Mouse (Mus musculus) CH12.LX (cell line): ENCODE data around the gene Hoxa9. TPM values are rescaled to one million over a fixed set of nuclear protein-coding genes. Genes with fewer than 3 reads are reported as not detected.

ENCODE experiments used
- DNase-seq: peaks from one replicate; pipeline ENCODE4 v3.0.0-alpha.2; 2013; ENCODE audit errors: extremely low read depth
- H3K27ac ChIP-seq: 2 replicates; pipeline ENCODE4 v1.5.1; 2012; ENCODE audit warnings: low read depth, mild to moderate bottlenecking, control low read depth, moderate library complexity; ENCODE audit not compliant: insufficient read depth
- H3K27me3 ChIP-seq: replicated peaks from 2 replicates; pipeline ENCODE3; 2012; ENCODE audit warnings: inconsistent platforms
- H3K36me3 ChIP-seq, 2 experiments: replicated peaks in 1 of 2; 2 replicates each; pipeline versions ENCODE3 to v1.6.1; 2012; ENCODE audit warnings: inconsistent platforms in 1 of 2, low read length in 1 of 2, mild to moderate bottlenecking in 1 of 2, mixed read lengths in 1 of 2, moderate library complexity in 1 of 2; ENCODE audit not compliant: control insufficient read depth in 1 of 2, insufficient read depth in 1 of 2
- H3K4me1 ChIP-seq, 2 experiments: 2 replicates each; pipeline ENCODE4 v1.6.1; 2012; ENCODE audit warnings: inconsistent platforms in 1 of 2, moderate library complexity in 1 of 2; ENCODE audit not compliant: insufficient read depth in 2 of 2, control insufficient read depth in 1 of 2
- H3K4me2 ChIP-seq: 2 replicates; pipeline ENCODE4 v1.6.1; 2012; ENCODE audit warnings: low read depth, mild to moderate bottlenecking, control low read depth; ENCODE audit not compliant: poor library complexity, insufficient read depth, severe bottlenecking
- H3K4me3 ChIP-seq, 3 experiments: fragments of 150-350 bp in 1 of 3; sonication (generic) in 1 of 3; replicated peaks in 1 of 3; 2 replicates each; pipeline versions ENCODE3 to v1.5.1; 2011 to 2012; ENCODE audit warnings: low read depth in 2 of 3, low read length in 2 of 3, mild to moderate bottlenecking in 2 of 3, moderate library complexity in 2 of 3, control low read depth in 1 of 3, improper control_type of control experiment in 1 of 3, inconsistent platforms in 1 of 3, mixed read lengths in 1 of 3; ENCODE audit not compliant: poor library complexity in 1 of 3
- H3K79me2 ChIP-seq: replicated peaks from 2 replicates; pipeline ENCODE4 v1.6.1; 2012; ENCODE audit warnings: mild to moderate bottlenecking, moderate library complexity; ENCODE audit not compliant: control insufficient read depth, poor library complexity, insufficient read depth, severe bottlenecking; ENCODE audit errors: extremely low read depth
- H3K9ac ChIP-seq: 2 replicates; pipeline ENCODE4 v1.6.1; 2012; ENCODE audit warnings: low read depth, mild to moderate bottlenecking, control low read depth, moderate library complexity; ENCODE audit not compliant: insufficient read depth
- H3K9me3 ChIP-seq: replicated peaks from 2 replicates; pipeline ENCODE3; 2012; ENCODE audit warnings: low read length, inconsistent platforms, mixed read lengths
- BHLHE40 ChIP-seq: IDR thresholded peaks from 2 replicates; pipeline ENCODE4 v1.6.1; 2011; ENCODE audit warnings: mild to moderate bottlenecking, low read depth, low read length, improper control_type of control experiment
- ETS1 ChIP-seq: conservative IDR thresholded peaks from 2 replicates; pipeline ENCODE4 v1.6.1; 2012; ENCODE audit warnings: low read depth, mild to moderate bottlenecking, inconsistent platforms, low read length, improper control_type of control experiment, moderate library complexity
- GABPA ChIP-seq: IDR thresholded peaks from 2 replicates; pipeline ENCODE4 v1.6.1; 2012; ENCODE audit warnings: low read depth, low read length, improper control_type of control experiment, inconsistent platforms; ENCODE audit not compliant: insufficient replicate concordance
- IRF4 ChIP-seq: IDR thresholded peaks from 2 replicates; pipeline ENCODE4 v1.6.1; 2014; ENCODE audit warnings: low read depth, mild to moderate bottlenecking, inconsistent platforms, low read length, improper control_type of control experiment
- JUN ChIP-seq: IDR thresholded peaks from 2 replicates; pipeline ENCODE4 v1.6.1; 2011; ENCODE audit warnings: low read depth, mild to moderate bottlenecking, low read length, improper control_type of control experiment, moderate library complexity; ENCODE audit not compliant: insufficient read depth
- JUND ChIP-seq: conservative IDR thresholded peaks from 2 replicates; pipeline ENCODE4 v1.6.1; 2011; ENCODE audit warnings: low read depth, low read length, improper control_type of control experiment
- KAT2A ChIP-seq: IDR thresholded peaks from 2 replicates; pipeline ENCODE4 v1.6.1; 2012; ENCODE audit warnings: low read length, improper control_type of control experiment, inconsistent platforms; ENCODE audit not compliant: insufficient replicate concordance
- MEF2A ChIP-seq: IDR thresholded peaks from 2 replicates; pipeline ENCODE4 v1.6.1; 2014; ENCODE audit warnings: low read depth, mild to moderate bottlenecking, inconsistent platforms, low read length, improper control_type of control experiment, borderline replicate concordance
- MYC ChIP-seq: IDR thresholded peaks from 2 replicates; pipeline ENCODE4 v1.6.1; 2011; ENCODE audit warnings: low read depth, mild to moderate bottlenecking, improper control_type of control experiment, low read length
- NELFE ChIP-seq: IDR thresholded peaks from 2 replicates; pipeline ENCODE4 v1.6.1; 2011; ENCODE audit warnings: low read depth, low read length, improper control_type of control experiment
- NRF1 ChIP-seq: IDR thresholded peaks from 2 replicates; pipeline ENCODE4 v1.6.1; 2014; ENCODE audit warnings: low read depth, mild to moderate bottlenecking, inconsistent platforms, low read length, improper control_type of control experiment, moderate library complexity
- PAX5 ChIP-seq: IDR thresholded peaks from 2 replicates; pipeline ENCODE4 v1.6.1; 2012; ENCODE audit warnings: low read length, inconsistent platforms, mixed read lengths
- RCOR1 ChIP-seq: conservative IDR thresholded peaks from 2 replicates; pipeline ENCODE4 v1.6.1; 2012; ENCODE audit warnings: low read depth, mild to moderate bottlenecking, inconsistent platforms, low read length, improper control_type of control experiment
- SIN3A ChIP-seq: IDR thresholded peaks from 2 replicates; pipeline ENCODE4 v1.6.1; 2012; ENCODE audit warnings: low read length, improper control_type of control experiment, inconsistent platforms
- SMC3 ChIP-seq: IDR thresholded peaks from 2 replicates; pipeline ENCODE4 v1.6.1; 2011; ENCODE audit warnings: low read depth, low read length, improper control_type of control experiment
- UBTF ChIP-seq: IDR thresholded peaks from 2 replicates; pipeline ENCODE4 v1.6.1; 2012; ENCODE audit warnings: low read depth, mild to moderate bottlenecking, inconsistent platforms, low read length, improper control_type of control experiment, moderate library complexity
- USF1 ChIP-seq: IDR thresholded peaks from 2 replicates; pipeline ENCODE4 v1.6.1; 2014; ENCODE audit warnings: low read depth, mild to moderate bottlenecking, inconsistent platforms, low read length, improper control_type of control experiment
- ZC3H11A ChIP-seq: IDR thresholded peaks from 2 replicates; pipeline ENCODE4 v1.6.1; 2012; ENCODE audit warnings: low read depth, mild to moderate bottlenecking, inconsistent platforms, low read length, improper control_type of control experiment
- ZMIZ1 ChIP-seq: IDR thresholded peaks from 2 replicates; pipeline ENCODE4 v1.6.1; 2012; ENCODE audit warnings: low read depth, mild to moderate bottlenecking, inconsistent platforms, low read length, improper control_type of control experiment
- ZNF384 ChIP-seq: IDR thresholded peaks from 2 replicates; pipeline ENCODE4 v1.6.1; 2012; ENCODE audit warnings: low read depth, low read length, improper control_type of control experiment, inconsistent platforms
- dilution Hi-C: fragments of 300-500 bp; cut with MboI; formaldehyde crosslinking; loops from 2 replicates; pipeline ENCODE4 v1.14.3; 2020; ENCODE audit warnings: low sequenced_read_pairs; ENCODE audit not compliant: extremely low pct_unique_long_range_greater_than_20kb, extremely low pct_ligation_motif_present
- in situ Hi-C: fragments of 300-500 bp; cut with MboI; formaldehyde crosslinking; loops from 3 replicates; pipeline ENCODE4 v1.14.3; 2019; ENCODE audit warnings: low sequenced_read_pairs, low pct_ligation_motif_present, low pct_unique_long_range_greater_than_20kb, mixed read lengths
- polyA plus RNA-seq: library from polyadenylated mRNA; unstranded; fragments of >175 nt; gene quantifications from 2 replicates; pipeline ENCODE4 v1.2.1, GENCODE M21; 2012; ENCODE audit warnings: low read depth; ENCODE audit not compliant: insufficient read length
- total RNA-seq, 2 experiments: library from RNA; depleted of rRNA; stranded (reverse); fragments of 300-350 nt in 1 of 2; fragments of >200 nt in 1 of 2; gene quantifications; 2 replicates each; pipeline ENCODE4 v1.2.3; 2012 to 2014

Gene Hoxa9
- total and polyA plus RNA-seq, 3 experiments: 0.30 to 0.47 (median 0.30) TPM

GRCm38 (mm10) chr6:52182793-52183192 is 48.1 kb downstream of the Hoxa9 start:
- H3K27me3 ChIP-seq: no peaks in the 10 kb centered on the region
- H3K4me3 ChIP-seq: no peak overlapping the region
- in situ Hi-C loops: no loop called here
- H3K9ac ChIP-seq: no peak overlapping the region
- dilution Hi-C loops: no loop called here
- no peak overlapping the region for H3K27ac ChIP-seq
- TF ChIP-seq UBTF (no peak), NELFE (no peak), BHLHE40 (no peak), ETS1 (no peak), IRF4 (no peak), MYC (no peak), MEF2A (no peak), USF1 (no peak), GABPA (no peak), JUN (no peak), KAT2A (no peak), ZC3H11A (no peak)
- H3K36me3 ChIP-seq: no peaks in the 10 kb centered on the region
- DNase-seq: no peak
- H3K4me1 ChIP-seq: no peaks in the 10 kb centered on the region
- no peaks in the 10 kb centered on the region for H3K79me2 ChIP-seq
- H3K9me3 ChIP-seq: no peaks in the 10 kb centered on the region
- H3K4me2 ChIP-seq: no peak overlapping the region

- in situ Hi-C loops (no loop called here), dilution Hi-C loops (no loop called here)
- H3K9ac ChIP-seq: no peak overlapping the region
- H3K4me1 ChIP-seq: no peaks in the 10 kb centered on the region
- H3K4me2 ChIP-seq: no peak overlapping the region
- no peaks in the 10 kb centered on the region for H3K36me3 ChIP-seq
- no peaks in the 10 kb centered on the region for H3K79me2 ChIP-seq
- H3K27ac ChIP-seq: no peak overlapping the region
- TF ChIP-seq SIN3A: no peak
- no peak for TF ChIP-seq RCOR1
- no peak for TF ChIP-seq SMC3
- TF ChIP-seq PAX5: no peak
- TF ChIP-seq ETS1: no peak
- TF ChIP-seq JUND: no peak
- TF ChIP-seq NRF1: no peak
- no peak for TF ChIP-seq IRF4
- TF ChIP-seq ZMIZ1: no peak
- TF ChIP-seq ZNF384: no peak
- H3K4me3 ChIP-seq: no peak overlapping the region
- DNase-seq: no peak
- H3K27me3 ChIP-seq: no peaks in the 10 kb centered on the region
- no peaks in the 10 kb centered on the region for H3K9me3 ChIP-seq
These were observed 48.9 kb downstream of the Hoxa9 start for GRCm38 (mm10) chr6:52182030-52182429.
